Mouse (Mus musculus) adrenal gland, adult 8-10 months (tissue): ENCODE data around the gene Igsf9. TPM values are rescaled to one million over a fixed set of nuclear protein-coding genes. Genes with fewer than 3 reads are reported as not detected.

Source experiments
- DNase-seq: peaks from one replicate; pipeline ENCODE4 v3.0.0; 2022
- total RNA-seq, 4 experiments: library from RNA; stranded (reverse); gene quantifications; 2 replicates each; pipeline ENCODE4 v1.2.4; 2022

The Igsf9 gene
- total RNA-seq = 1 to 10 TPM; 1.5 to 6.6 (median 3.6) TPM

- peak; percentile 74 for DNase-seq
These were observed at the start of gene Igsf9 for GRCm38 (mm10) chr1:172481540-172482280. TSS of gene Igsf9 (plus strand) at chr1:172481788.

GRCm38 (mm10) chr1:172431836-172432586 is 49.6 kb upstream of the Igsf9 start:
- DNase-seq = no peak

GRCm38 (mm10) chr1:172432587-172432955 is 49.0 kb upstream of the Igsf9 start:
- DNase-seq = no peak

- no peak for DNase-seq
These were observed 48.4 kb upstream of the Igsf9 start for GRCm38 (mm10) chr1:172433012-172433850.

- no peak for DNase-seq
These were observed 47.8 kb upstream of the Igsf9 start for GRCm38 (mm10) chr1:172433851-172434165.

GRCm38 (mm10) chr1:172436785-172437184 is 44.8 kb upstream of the Igsf9 start:
- no peak for DNase-seq

- no peak for DNase-seq
These were observed 43.0 kb upstream of the Igsf9 start for GRCm38 (mm10) chr1:172438621-172439020.

GRCm38 (mm10) chr1:172440521-172440920 is 41.1 kb upstream of the Igsf9 start:
- no peak for DNase-seq

GRCm38 (mm10) chr1:172441935-172442445 is 39.6 kb upstream of the Igsf9 start:
- no peak for DNase-seq

GRCm38 (mm10) chr1:172450226-172450625 is 31.4 kb upstream of the Igsf9 start:
- DNase-seq = no peak

GRCm38 (mm10) chr1:172450848-172451470 is 30.6 kb upstream of the Igsf9 start:
- DNase-seq = no peak

GRCm38 (mm10) chr1:172452911-172453310 is 28.7 kb upstream of the Igsf9 start:
- no peak for DNase-seq

- DNase-seq = no peak
These were observed 27.8 kb upstream of the Igsf9 start for GRCm38 (mm10) chr1:172453810-172454209.

GRCm38 (mm10) chr1:172455416-172455815 is 26.2 kb upstream of the Igsf9 start:
- DNase-seq = no peak

- DNase-seq = no peak
These were observed 25.4 kb upstream of the Igsf9 start for GRCm38 (mm10) chr1:172456001-172456677.

- no peak for DNase-seq
These were observed 24.4 kb upstream of the Igsf9 start for GRCm38 (mm10) chr1:172457196-172457595.

- no peak for DNase-seq
These were observed 23.5 kb upstream of the Igsf9 start for GRCm38 (mm10) chr1:172458041-172458440.

- no peak for DNase-seq
These were observed 20.0 kb upstream of the Igsf9 start for GRCm38 (mm10) chr1:172461602-172462001.

GRCm38 (mm10) chr1:172462534-172462933 is 19.1 kb upstream of the Igsf9 start:
- no peak for DNase-seq

- no peak for DNase-seq
These were observed 17.9 kb upstream of the Igsf9 start for GRCm38 (mm10) chr1:172463387-172464333.
